Mouse (Mus musculus) G1E (cell line): ENCODE results near the gene Ntrk3. TPM values are rescaled to one million over a fixed set of nuclear protein-coding genes. Genes with fewer than 3 reads are reported as not detected.
A peak's percentile ranks its signal among the peaks of the same experiment; 100 is the strongest.

Experiments
- ATAC-seq: 2 replicates; pipeline ENCODE4 v1.8.0; 2016; ENCODE audit warnings: mild to moderate bottlenecking; ENCODE audit not compliant: insufficient number of reproducible peaks, poor library complexity, low FRiP score, severe bottlenecking; ENCODE audit errors: extremely low read depth
- DNase-seq: peaks from one replicate; pipeline ENCODE4 v3.0.0; 2012; ENCODE audit warnings: low spot score
- H3K27me3 ChIP-seq: 2 replicates; pipeline ENCODE4 v1.6.1; 2012; ENCODE audit warnings: mild to moderate bottlenecking, low read length, inconsistent platforms; ENCODE audit not compliant: insufficient read depth
- H3K36me3 ChIP-seq: replicated peaks from 2 replicates; pipeline ENCODE3; 2012; ENCODE audit warnings: mild to moderate bottlenecking, inconsistent platforms
- H3K4me1 ChIP-seq: 2 replicates; pipeline ENCODE4 v1.6.1; 2012; ENCODE audit warnings: low read depth, low read length, inconsistent platforms, mixed read lengths; ENCODE audit not compliant: insufficient read depth
- H3K4me3 ChIP-seq: 2 replicates; pipeline ENCODE4 v1.5.1; 2012; ENCODE audit warnings: low read depth, mild to moderate bottlenecking, inconsistent platforms, low read length, moderate library complexity, mixed read lengths
- H3K9me3 ChIP-seq: replicated peaks from 2 replicates; pipeline ENCODE4 v1.6.1; 2012; ENCODE audit warnings: inconsistent platforms
- CTCF ChIP-seq: IDR thresholded peaks from 2 replicates; pipeline ENCODE4 v1.5.1; 2012; ENCODE audit warnings: low read depth, low read length, inconsistent platforms, mixed read lengths
- GATA1 ChIP-seq: IDR thresholded peaks from 2 replicates; pipeline ENCODE4 v1.6.1; 2012; ENCODE audit warnings: borderline replicate concordance, low read length, inconsistent platforms, mixed read lengths
- GATA2 ChIP-seq: IDR thresholded peaks from 2 replicates; pipeline ENCODE4 v1.6.1; 2012; ENCODE audit warnings: low read depth, low read length, inconsistent platforms, borderline replicate concordance
- POLR2AphosphoS5 ChIP-seq: IDR thresholded peaks from 2 replicates; pipeline ENCODE4 v1.6.1; 2012; ENCODE audit warnings: low read depth, low read length, inconsistent platforms; ENCODE audit not compliant: insufficient replicate concordance
- TAL1 ChIP-seq: conservative IDR thresholded peaks from 2 replicates; pipeline ENCODE4 v1.6.1; 2012; ENCODE audit warnings: low read depth, low read length, inconsistent platforms, mixed read lengths
- polyA plus RNA-seq: library from polyadenylated mRNA; stranded (reverse); fragments of >175 nt; gene quantifications from 2 replicates; pipeline ENCODE4 v1.2.3, GENCODE M21; 2012
- total RNA-seq, 2 experiments: library from RNA; stranded (forward) in 1 of 2; stranded (reverse) in 1 of 2; fragments of 200-1000 nt in 1 of 2; fragments of >200 nt in 1 of 2; fragmentation: Nextera tagmentation in 1 of 2; gene quantifications; 2 replicates each; pipeline ENCODE4 v1.2.3; 2014 to 2017

Gene Ntrk3
- total and polyA plus RNA-seq, 3 experiments = 0.27 TPM; not detected in 2

GRCm38 (mm10) chr7:78653686-78654085 is 84.1 kb downstream of the Ntrk3 start:
- TF ChIP-seq GATA1 (no peak), CTCF (no peak), GATA2 (no peak), POLR2AphosphoS5 (no peak)
- H3K27me3 ChIP-seq = peaks cover 3% of the 10 kb centered on the region; the same call in 1 of the 2 replicates
- no peak for DNase-seq
- ATAC-seq = no peak
- H3K9me3 ChIP-seq = no peaks in the 10 kb centered on the region
- no peaks in the 10 kb centered on the region for H3K4me1 ChIP-seq
- no peak overlapping the region for H3K4me3 ChIP-seq
- no peaks in the 10 kb centered on the region for H3K36me3 ChIP-seq

GRCm38 (mm10) chr7:78652296-78652695 is 85.5 kb downstream of the Ntrk3 start:
- Histone ChIP-seq H3K27me3 (no peaks in the 10 kb centered on the region; the same call in 1 of the 2 replicates), H3K4me1 (no peaks in the 10 kb centered on the region), H3K36me3 (no peaks in the 10 kb centered on the region), H3K4me3 (no peak overlapping the region), H3K9me3 (no peaks in the 10 kb centered on the region)
- DNase-seq (no peak), ATAC-seq (no peak)
- TF ChIP-seq POLR2AphosphoS5 = no peak
- no peak for TF ChIP-seq TAL1
- no peak for TF ChIP-seq GATA1
- no peak for TF ChIP-seq CTCF
- no peak for TF ChIP-seq GATA2

- no peaks in the 10 kb centered on the region for H3K36me3 ChIP-seq
- H3K4me3 ChIP-seq = no peak overlapping the region
- ATAC-seq (no peak), DNase-seq (no peak)
- no peaks in the 10 kb centered on the region; the same call in 1 of the 2 replicates for H3K27me3 ChIP-seq
- H3K9me3 ChIP-seq = no peaks in the 10 kb centered on the region
- H3K4me1 ChIP-seq = no peaks in the 10 kb centered on the region
- TF ChIP-seq POLR2AphosphoS5 (no peak), TAL1 (no peak), GATA1 (no peak), GATA2 (no peak), CTCF (no peak)
Measured at GRCm38 (mm10) chr7:78651540-78651939, 86.3 kb downstream of the Ntrk3 start.

GRCm38 (mm10) chr7:78643667-78644066 is 94.1 kb downstream of the Ntrk3 start:
- Histone ChIP-seq H3K9me3 (no peaks in the 10 kb centered on the region), H3K27me3 (no peaks in the 10 kb centered on the region), H3K36me3 (no peaks in the 10 kb centered on the region), H3K4me3 (no peak overlapping the region), H3K4me1 (no peaks in the 10 kb centered on the region)
- no peak for TF ChIP-seq GATA1
- TF ChIP-seq CTCF = peak; percentile 39; the same call in 1 of the 2 replicates
- no peak for TF ChIP-seq TAL1
- TF ChIP-seq GATA2 = no peak
- TF ChIP-seq POLR2AphosphoS5 = no peak
- DNase-seq (no peak), ATAC-seq (no peak)

- TF ChIP-seq GATA1 (no peak), GATA2 (no peak), CTCF (no peak), TAL1 (no peak), POLR2AphosphoS5 (no peak)
- H3K27me3 ChIP-seq = no peaks in the 10 kb centered on the region
- no peak for ATAC-seq
Measured at GRCm38 (mm10) chr7:78623686-78624085, 114.1 kb downstream of the Ntrk3 start.

GRCm38 (mm10) chr7:78621115-78621514 is 116.7 kb downstream of the Ntrk3 start:
- DNase-seq (no peak), ATAC-seq (no peak)
- H3K27me3 ChIP-seq = no peaks in the 10 kb centered on the region
- no peak overlapping the region for H3K4me3 ChIP-seq
- no peaks in the 10 kb centered on the region for H3K36me3 ChIP-seq
- TF ChIP-seq GATA2 (no peak), CTCF (no peak), GATA1 (no peak), TAL1 (no peak), POLR2AphosphoS5 (no peak)
- H3K4me1 ChIP-seq = no peaks in the 10 kb centered on the region
- no peaks in the 10 kb centered on the region for H3K9me3 ChIP-seq

More at GRCm38 (mm10) chr7:78623686-78624085, 114.1 kb downstream of the Ntrk3 start:
- no peaks in the 10 kb centered on the region for H3K9me3 ChIP-seq
- no peak overlapping the region for H3K4me3 ChIP-seq
- no peaks in the 10 kb centered on the region for H3K4me1 ChIP-seq
- H3K36me3 ChIP-seq = no peaks in the 10 kb centered on the region
- no peak for DNase-seq

- Histone ChIP-seq H3K4me3 (no peak overlapping the region), H3K9me3 (no peaks in the 10 kb centered on the region), H3K27me3 (no peaks in the 10 kb centered on the region), H3K4me1 (no peaks in the 10 kb centered on the region), H3K36me3 (no peaks in the 10 kb centered on the region)
- no peak for DNase-seq
- no peak for ATAC-seq
- no peak for TF ChIP-seq GATA2
- no peak for TF ChIP-seq CTCF
- TF ChIP-seq TAL1 = no peak
- no peak for TF ChIP-seq GATA1
- TF ChIP-seq POLR2AphosphoS5 = no peak
Measured at GRCm38 (mm10) chr7:78619818-78620577, 117.8 kb downstream of the Ntrk3 start.
